Comparison of ENCODE assay signal across 10 mouse cellular contexts in genomic region chr13:23730479-23730878, GRCm38 (mm10). TPM values are rescaled to one million over a fixed set of nuclear protein-coding genes. Genes with fewer than 3 reads are reported as not detected.
DNase-seq lines count a peak whose midpoint lies in the region; ATAC-seq lines count a peak whose summit lies in the region.
"Had no signal": no experiment of that assay in that cellular context is flagged by ENCODE, and none has a peak within 500 bp of the region (broad histone marks: within the 10 kb centered on the region; RNA-seq: fewer than 3 reads in every experiment).

No protein-coding gene starts in this region.

- H3K36me3 ChIP-seq in intestine, embryonic 15.5 days = no peaks in the 10 kb centered on the region
- H3K36me3 ChIP-seq in liver, embryonic 13.5 days = no peaks in the 10 kb centered on the region

- peak; percentile 91 for ATAC-seq in intestine, embryonic 15.5 days
- peak; percentile 62; the same call in 1 of the 2 replicates for ATAC-seq in liver, embryonic 13.5 days (ENCODE audit: low read depth)

- H3K4me1 ChIP-seq in intestine, embryonic 15.5 days (replicated peaks) = no peaks in the 10 kb centered on the region
- H3K4me1 ChIP-seq in liver, embryonic 13.5 days (replicated peaks) = peaks cover 37% of the 10 kb centered on the region

- H3K4me3 ChIP-seq in intestine, embryonic 15.5 days (replicated peaks) = no peak overlapping the region
- no peak overlapping the region for H3K4me3 ChIP-seq in liver, embryonic 13.5 days (replicated peaks)
- H3K4me3 ChIP-seq: myocyte had no signal

- 22% methylated on average over 8 of the region's 8 CpGs for WGBS in intestine, embryonic 15.5 days
- 53% methylated on average over 8 of the region's 8 CpGs for WGBS in liver, embryonic 13.5 days (ENCODE audit: insufficient replicate concordance)

- no peak overlapping the region for H3K9ac ChIP-seq in intestine, embryonic 15.5 days
- H3K9ac ChIP-seq in liver, embryonic 13.5 days = no peak overlapping the region

- H3K27me3 ChIP-seq in intestine, embryonic 15.5 days (replicated peaks) = no peaks in the 10 kb centered on the region
- H3K27me3 ChIP-seq in liver, embryonic 13.5 days = no peaks in the 10 kb centered on the region

- no peak overlapping the region for H3K27ac ChIP-seq in intestine, embryonic 15.5 days
- no peak overlapping the region for H3K27ac ChIP-seq in liver, embryonic 13.5 days

- no peaks in the 10 kb centered on the region for H3K9me3 ChIP-seq in intestine, embryonic 15.5 days
- no peaks in the 10 kb centered on the region for H3K9me3 ChIP-seq in liver, embryonic 13.5 days (replicated peaks)

- peak overlapping the region; percentile 24 for H3K4me2 ChIP-seq in intestine, embryonic 15.5 days (replicated peaks)
- H3K4me2 ChIP-seq in liver, embryonic 13.5 days = no peak overlapping the region

- DNase-seq in adrenal gland, postnatal 10 days = peak; percentile 52
- DNase-seq in adrenal gland, postnatal 25 days = no peak
- DNase-seq in 3T3-L1 (ENCODE audit: low read depth, low spot score) = peak; percentile 76
- DNase-seq in liver, embryonic 13.5 days = no peak
- DNase-seq in left cerebral cortex, adult 9 months (ENCODE audit: low spot score in 2 of 2) = no peak
- DNase-seq in right cerebral cortex, adult 2 months (ENCODE audit: low spot score in 2 of 2) = no peak
- no peak for DNase-seq in cerebellum, adult 9-11 months
- DNase-seq: gastrocnemius, postnatal 36 days had no signal

RNA-seq across cellular contexts. Expression of gene Hist1h1c, which starts 8.1 kb away (rescaled TPM):
- total RNA-seq in adrenal gland, postnatal 10 days (2021) = 100 to 1,000 TPM; 366 to 432 TPM
- total RNA-seq in adrenal gland, postnatal 25 days (2021) = 248 and 316 TPM in 2 replicates
- polyA plus RNA-seq in intestine, embryonic 15.5 days (2015; fragmentation: Nextera tagmentation; extraction: Ambion mirVana) = 32.4 and 36.0 TPM in 2 replicates
- 60.3 and 72.2 TPM in 2 replicates for polyA plus RNA-seq in liver, embryonic 13.5 days (2015; fragmentation: Nextera tagmentation; extraction: Ambion mirVana)

RNA-seq across cellular contexts. Expression of gene Hist1h3c, which starts 14.9 kb away (rescaled TPM):
- 100 to 1,000 TPM; 127 to 144 TPM for total RNA-seq in adrenal gland, postnatal 10 days (2021)
- 33.0 and 40.6 TPM in 2 replicates for total RNA-seq in adrenal gland, postnatal 25 days (2021)
- polyA plus RNA-seq in intestine, embryonic 15.5 days (2015; fragmentation: Nextera tagmentation; extraction: Ambion mirVana) = 4.4 and 7.7 TPM in 2 replicates
- polyA plus RNA-seq in liver, embryonic 13.5 days (2015; fragmentation: Nextera tagmentation; extraction: Ambion mirVana) = 5.2 and 5.9 TPM in 2 replicates

RNA-seq across cellular contexts. Expression of gene Hist1h2bb, which starts 16.1 kb away (rescaled TPM):
- total RNA-seq in adrenal gland, postnatal 10 days (2021) = 100 to 1,000 TPM; 173 to 206 TPM
- 56.1 and 68.8 TPM in 2 replicates for total RNA-seq in adrenal gland, postnatal 25 days (2021)
- 2.4 and 3.8 TPM in 2 replicates for polyA plus RNA-seq in intestine, embryonic 15.5 days (2015; fragmentation: Nextera tagmentation; extraction: Ambion mirVana)
- 3.9 and 5.6 TPM in 2 replicates for polyA plus RNA-seq in liver, embryonic 13.5 days (2015; fragmentation: Nextera tagmentation; extraction: Ambion mirVana)

RNA-seq across cellular contexts. Expression of gene Hfe, which starts 19.8 kb away (rescaled TPM):
- total RNA-seq in adrenal gland, postnatal 10 days (2021) = 10 to 100 TPM; 23.3 to 31.0 TPM
- 37.3 and 49.1 TPM in 2 replicates for total RNA-seq in adrenal gland, postnatal 25 days (2021)
- polyA plus RNA-seq in intestine, embryonic 15.5 days (2015; fragmentation: Nextera tagmentation; extraction: Ambion mirVana) = 6.4 and 7.9 TPM in 2 replicates
- polyA plus RNA-seq in liver, embryonic 13.5 days (2015; fragmentation: Nextera tagmentation; extraction: Ambion mirVana) = 6.6 and 8.8 TPM in 2 replicates

RNA-seq across cellular contexts. Expression of gene Hist1h2ab, which starts 20.4 kb away (rescaled TPM):
- total RNA-seq in adrenal gland, postnatal 10 days (2021) = 100 to 1,000 TPM; 281 to 334 TPM
- total RNA-seq in adrenal gland, postnatal 25 days (2021) = 76.6 and 90.4 TPM in 2 replicates
- 39.8 and 44.9 TPM in 2 replicates for polyA plus RNA-seq in intestine, embryonic 15.5 days (2015; fragmentation: Nextera tagmentation; extraction: Ambion mirVana)
- polyA plus RNA-seq in liver, embryonic 13.5 days (2015; fragmentation: Nextera tagmentation; extraction: Ambion mirVana) = 54.0 and 76.2 TPM in 2 replicates

Comparison
In these comparisons a context has a peak if more than half of its experiments do, and no peak if none do; other contexts are left out.
1. DNase-seq: peak in adrenal gland, postnatal 10 days (single experiment) and 3T3-L1 (single experiment); none in adrenal gland, postnatal 25 days (single experiment), liver, embryonic 13.5 days (single experiment), left cerebral cortex, adult 9 months (0 of 2), right cerebral cortex, adult 2 months (0 of 2) and cerebellum, adult 9-11 months (single experiment).